Mouse (Mus musculus) testis, postnatal 10 days (tissue): ENCODE measurements at regions not wholly inside any gene's neighbourhood (a gene's known extent, or its start where the extent isn't known, plus 50 kb on each side); places are given as distances from the start of the nearest gene placed in this dataset.

Experiments used
- DNase-seq: peaks from one replicate; pipeline ENCODE4 v3.0.0; 2021; ENCODE audit warnings: low spot score

DNA sequence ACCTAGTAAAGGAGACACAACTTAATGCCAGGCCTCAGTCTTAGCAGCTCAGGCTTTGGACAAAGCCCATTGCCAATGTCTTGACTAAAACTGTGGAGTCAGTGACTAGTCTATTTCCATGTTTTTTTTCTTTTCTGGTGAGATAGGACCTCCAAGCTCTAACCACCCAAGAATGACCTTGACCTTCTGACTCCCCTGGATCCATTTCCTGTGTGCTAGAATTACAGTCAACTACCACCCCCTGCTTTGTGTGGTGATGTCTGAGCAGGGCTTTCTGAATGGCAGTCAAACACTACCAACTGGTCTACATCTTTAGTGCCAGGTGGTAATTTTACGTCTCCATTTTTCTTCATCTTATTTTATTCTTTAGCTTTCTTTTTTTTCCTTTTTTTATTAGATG, 51.3 kb upstream of the Rnf138rt1 start:
- no peak for DNase-seq

DNA sequence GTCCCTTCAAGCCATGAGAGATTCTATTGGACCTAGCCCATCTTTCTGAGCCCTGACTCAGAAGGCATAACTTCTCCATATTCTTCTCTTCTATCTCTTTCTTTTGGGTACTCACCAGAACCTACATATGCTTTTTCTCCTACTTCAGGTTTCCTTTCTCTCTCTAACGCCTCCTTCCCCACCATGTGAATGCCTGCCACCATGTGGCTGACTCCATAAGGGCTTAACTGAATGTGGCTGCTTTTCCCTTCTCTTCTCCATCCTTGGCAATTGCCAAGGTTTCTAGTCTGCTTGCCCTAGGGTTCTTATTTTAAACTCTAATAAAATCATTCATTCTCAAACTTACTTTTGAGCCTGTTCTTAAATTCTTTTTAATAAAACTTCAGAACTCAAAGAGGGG, 53.7 kb upstream of the Rnf138rt1 start:
- peak; percentile 37 for DNase-seq

DNA sequence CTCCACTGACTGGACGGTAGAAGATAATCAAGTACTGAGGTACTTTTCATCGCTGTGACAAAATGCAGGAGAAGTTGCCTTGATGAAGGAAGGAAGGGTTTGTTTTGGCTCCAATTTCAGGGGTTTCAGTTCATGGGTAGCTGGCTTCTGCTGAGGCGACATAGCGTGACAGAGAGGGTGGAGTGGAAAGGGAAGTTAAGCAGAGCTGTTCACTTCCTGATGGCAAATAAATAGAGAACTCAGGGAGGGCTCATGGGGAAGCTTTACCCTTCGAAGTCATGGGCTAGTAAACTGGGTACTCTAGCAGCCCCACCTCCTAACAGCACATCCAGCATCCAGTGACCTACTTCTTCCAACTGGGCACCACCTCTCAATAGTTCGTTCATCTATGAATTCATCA, 61.2 kb upstream of the Rnf138rt1 start:
- no peak for DNase-seq

GRCm38 (mm10) chrX:163827461-163827860, 66.3 kb upstream of the Rnf138rt1 start:
- peak; percentile 35 for DNase-seq

DNA sequence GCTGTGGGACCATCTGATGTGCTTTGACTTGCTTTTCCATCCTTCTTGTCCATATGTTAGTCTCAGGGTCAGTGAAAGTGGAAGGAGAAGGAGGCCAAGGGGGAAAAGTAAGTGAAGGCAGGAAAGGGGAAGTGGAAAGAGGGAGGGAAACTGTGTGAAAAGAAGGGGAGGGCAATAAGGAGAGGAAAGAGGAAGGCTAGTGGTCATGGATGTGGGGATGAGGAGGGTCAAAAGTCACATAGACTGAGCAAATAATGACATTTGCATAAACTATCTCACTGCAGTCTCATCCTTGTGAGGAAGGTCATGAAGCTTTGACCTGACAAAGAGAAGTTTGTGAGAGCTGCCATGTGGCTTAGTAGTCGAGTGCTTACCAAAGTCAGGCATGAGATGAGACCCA, 63.4 kb upstream of the Ap1s2 start:
- no peak for DNase-seq

DNA sequence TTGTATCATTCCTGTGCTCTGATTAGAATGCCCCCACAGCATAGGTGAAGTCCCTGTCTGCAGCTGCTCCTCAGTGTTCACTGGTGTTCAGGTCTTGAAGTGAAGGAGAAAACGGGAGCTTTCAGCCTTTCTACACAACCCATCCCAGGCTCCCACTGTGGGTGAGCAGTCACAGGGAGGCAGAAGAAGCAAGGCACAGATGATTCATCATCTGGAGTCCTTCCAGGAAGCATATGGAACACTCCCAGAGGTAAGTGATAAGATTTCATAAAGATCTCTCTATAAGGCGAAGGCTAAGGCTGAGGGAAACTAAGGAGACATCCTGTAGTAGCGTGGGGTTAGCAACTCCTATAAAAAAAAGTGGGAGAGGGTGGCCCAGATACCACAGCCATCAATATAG, 61.9 kb upstream of the Ap1s2 start:
- no peak for DNase-seq

DNA sequence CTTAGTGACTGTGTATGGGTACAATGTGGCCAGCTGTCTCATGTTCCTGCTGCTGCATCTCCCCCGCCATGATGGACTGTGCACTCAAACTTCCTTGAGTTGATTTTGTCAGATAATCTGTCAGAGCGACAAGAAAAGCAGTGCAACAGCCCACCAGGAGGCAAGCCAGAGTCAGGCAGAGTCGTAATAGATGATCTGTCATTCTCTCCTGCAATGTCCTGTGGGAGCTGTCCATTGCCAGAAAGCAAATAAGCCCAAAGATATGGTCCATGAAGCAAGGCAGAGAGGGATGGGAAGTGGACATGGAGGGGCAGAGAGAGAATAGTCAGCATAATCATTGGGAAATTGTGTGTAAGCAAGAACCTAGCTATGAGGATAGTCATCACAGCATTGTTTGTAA, 61.2 kb upstream of the Ap1s2 start:
- DNase-seq, result no peak

- DNase-seq, result no peak
Observed at GRCm38 (mm10) chrX:163848510-163849199, 60.2 kb upstream of the Ap1s2 start.

- no peak for DNase-seq
Observed at GRCm38 (mm10) chrX:163850915-163851599, 57.8 kb upstream of the Ap1s2 start.

- DNase-seq, result no peak
Observed at GRCm38 (mm10) chrX:163858494-163858893, 50.3 kb upstream of the Ap1s2 start.
